Mouse (Mus musculus): ENCODE results near the gene Slc30a1. TPM values are rescaled to one million over a fixed set of nuclear protein-coding genes. Genes with fewer than 3 reads are reported as not detected.

Slc30a1 gene
- polyA plus RNA-seq, 1 experiment from 2014 or later = 5.5 TPM

DNA sequence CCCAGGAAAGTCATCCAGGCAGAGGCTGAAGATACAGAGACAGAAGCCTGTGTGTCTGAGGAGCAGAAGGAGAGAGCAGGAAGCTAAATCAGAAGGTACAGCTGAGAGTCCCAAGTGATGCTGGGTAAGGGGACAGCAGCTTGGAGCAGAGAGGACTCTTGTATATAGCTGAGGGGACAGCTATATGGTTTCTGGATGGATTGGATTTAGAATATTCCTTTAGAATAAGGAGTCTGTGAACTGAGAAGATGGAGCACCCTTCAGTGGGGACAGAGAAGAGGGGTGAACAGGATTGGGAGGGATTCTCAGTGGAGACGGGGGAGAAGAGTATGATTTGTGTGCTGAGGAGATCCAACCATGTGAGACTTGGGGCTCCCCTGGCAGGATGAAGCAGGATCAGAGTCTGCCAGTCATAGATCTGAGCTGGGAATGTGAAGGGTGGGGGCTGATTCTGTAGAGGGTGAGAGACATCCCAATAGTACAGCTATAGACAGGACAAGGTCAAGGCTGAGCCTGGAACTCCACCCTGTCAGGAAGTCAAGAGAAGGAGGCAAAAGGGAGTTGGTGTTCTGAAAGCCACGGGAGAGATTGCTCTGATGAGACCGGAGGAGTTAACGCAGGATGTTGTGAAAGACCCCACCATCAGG, 26.5 kb downstream of the Slc30a1 start:
- DNase-seq (ENCODE audit: low spot score) (no peak), ATAC-seq (ENCODE audit: low FRiP score, low TSS enrichment) (no peak)
- 57% methylated on average over 4 of the region's 4 CpGs for WGBS
- H3K9ac ChIP-seq (ENCODE audit: low read length) = no peak overlapping the region
- TF ChIP-seq CTCF (IDR thresholded peaks at IDR 0.05; ENCODE audit: low read depth) = no peak
- TF ChIP-seq EP300 (optimal IDR thresholded peaks at IDR 0.05) = no peak
- no peaks in the 10 kb centered on the region for H3K9me3 ChIP-seq (ENCODE audit: control insufficient read depth, low read length)
- no peak overlapping the region for H3K4me2 ChIP-seq (replicated peaks; ENCODE audit: low read depth)
- no peaks in the 10 kb centered on the region for H3K4me1 ChIP-seq (replicated peaks; ENCODE audit: control insufficient read depth, insufficient read depth)
- no peak overlapping the region for H3K4me3 ChIP-seq (ENCODE audit: low read depth, low read length)
- no peaks in the 10 kb centered on the region for H3K27me3 ChIP-seq (ENCODE audit: control insufficient read depth, insufficient read depth, low read length)
- no peak overlapping the region for H3K27ac ChIP-seq (replicated peaks)
- H3K36me3 ChIP-seq (ENCODE audit: control insufficient read depth, insufficient read depth, low read length) = no peaks in the 10 kb centered on the region

DNA sequence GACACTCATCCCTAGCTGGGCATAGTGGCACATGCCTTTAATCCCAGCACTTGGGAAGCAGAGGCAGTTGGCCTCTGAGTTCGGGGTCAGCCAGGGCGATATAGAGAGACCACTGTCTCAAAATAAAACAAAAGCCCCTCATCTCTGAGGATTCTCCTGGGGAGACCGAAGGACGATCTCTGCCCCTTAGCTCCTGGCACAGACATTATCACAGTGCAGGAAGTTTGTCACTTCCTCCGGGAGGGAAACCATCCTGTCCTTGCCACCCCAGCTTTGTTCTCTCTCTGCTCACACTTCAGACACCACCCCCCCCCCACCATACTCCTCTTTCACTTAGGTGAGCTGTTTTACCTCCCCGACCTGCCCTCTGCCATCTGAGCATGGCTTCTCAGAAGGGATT, 37.1 kb downstream of the Slc30a1 start:
- Histone ChIP-seq H3K27ac (replicated peaks) (no peak overlapping the region), H3K4me3 (ENCODE audit: low read depth, low read length) (no peak overlapping the region), H3K4me1 (replicated peaks; ENCODE audit: control insufficient read depth, insufficient read depth) (0 out of 2 replicates have a peak, but pooled peaks cover 2% of the 10 kb centered on the region), H3K4me2 (replicated peaks; ENCODE audit: low read depth) (no peak overlapping the region), H3K27me3 (ENCODE audit: control insufficient read depth, insufficient read depth, low read length) (no peaks in the 10 kb centered on the region), H3K36me3 (ENCODE audit: control insufficient read depth, insufficient read depth, low read length) (no peaks in the 10 kb centered on the region), H3K9ac (ENCODE audit: low read length) (no peak overlapping the region), H3K9me3 (ENCODE audit: control insufficient read depth, low read length) (no peaks in the 10 kb centered on the region)
- DNase-seq (ENCODE audit: low spot score) (no peak), ATAC-seq (ENCODE audit: low FRiP score, low TSS enrichment) (no peak)
- TF ChIP-seq EP300 (optimal IDR thresholded peaks at IDR 0.05) (no peak), CTCF (IDR thresholded peaks at IDR 0.05; ENCODE audit: low read depth) (no peak)
- 82% methylated on average over 6 of the region's 6 CpGs for WGBS

DNA sequence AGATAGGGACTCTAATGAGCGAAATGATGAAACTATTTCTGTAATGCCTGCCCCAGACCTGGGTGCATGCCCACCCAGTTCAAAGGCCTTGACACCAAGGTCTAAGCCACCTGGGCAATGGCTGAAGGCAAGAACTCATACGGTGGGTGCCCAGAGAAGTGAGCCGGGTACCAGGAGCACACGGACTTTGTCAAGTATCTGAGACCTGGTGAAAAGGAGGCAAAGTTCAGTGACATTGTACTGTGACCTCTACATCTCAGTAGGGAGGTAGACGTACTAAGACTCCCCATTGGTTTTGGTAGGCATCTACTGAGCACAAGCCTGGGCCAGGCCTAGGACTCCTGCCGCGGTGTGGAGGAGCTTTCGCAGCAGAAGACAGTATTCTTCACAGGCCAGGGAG, 38.8 kb downstream of the Slc30a1 start:
- DNase-seq (ENCODE audit: low spot score) (no peak), ATAC-seq (ENCODE audit: low FRiP score, low TSS enrichment) (no peak)
- TF ChIP-seq EP300 (optimal IDR thresholded peaks at IDR 0.05) = no peak
- no peak for TF ChIP-seq CTCF (IDR thresholded peaks at IDR 0.05; ENCODE audit: low read depth)
- Histone ChIP-seq H3K27me3 (ENCODE audit: control insufficient read depth, insufficient read depth, low read length) (no peaks in the 10 kb centered on the region), H3K27ac (replicated peaks) (no peak overlapping the region), H3K4me2 (replicated peaks; ENCODE audit: low read depth) (no peak overlapping the region), H3K9ac (ENCODE audit: low read length) (no peak overlapping the region), H3K4me3 (ENCODE audit: low read depth, low read length) (no peak overlapping the region), H3K9me3 (ENCODE audit: control insufficient read depth, low read length) (no peaks in the 10 kb centered on the region), H3K4me1 (replicated peaks; ENCODE audit: control insufficient read depth, insufficient read depth) (0 out of 2 replicates have a peak, but pooled peaks cover 2% of the 10 kb centered on the region), H3K36me3 (ENCODE audit: control insufficient read depth, insufficient read depth, low read length) (no peaks in the 10 kb centered on the region)
- 91% methylated on average over 8 of the region's 8 CpGs for WGBS

DNA sequence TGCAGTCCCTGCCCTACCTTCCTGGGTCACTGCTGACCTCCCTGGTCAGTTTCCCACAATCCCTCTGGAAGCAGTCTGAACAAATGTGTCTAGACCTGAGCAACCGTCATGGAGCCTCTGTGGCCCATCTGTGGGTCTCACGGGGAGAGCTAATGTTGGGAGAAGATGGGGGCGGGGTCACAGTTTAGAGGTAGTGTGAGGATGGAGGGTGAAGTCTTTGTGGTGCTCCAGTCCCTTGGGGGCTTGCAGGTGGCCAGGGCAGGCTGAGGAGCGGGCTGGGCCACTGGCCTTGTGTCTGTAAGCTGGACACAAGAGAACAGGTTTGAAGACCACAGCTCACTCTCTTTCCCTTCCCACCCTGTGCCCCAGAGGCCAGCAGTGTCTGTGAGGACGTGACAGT, 39.2 kb downstream of the Slc30a1 start:
- Histone ChIP-seq H3K27me3 (ENCODE audit: control insufficient read depth, insufficient read depth, low read length) (no peaks in the 10 kb centered on the region), H3K27ac (replicated peaks) (no peak overlapping the region), H3K9me3 (ENCODE audit: control insufficient read depth, low read length) (no peaks in the 10 kb centered on the region), H3K4me1 (replicated peaks; ENCODE audit: control insufficient read depth, insufficient read depth) (0 out of 2 replicates have a peak, but pooled peaks cover 2% of the 10 kb centered on the region), H3K4me2 (replicated peaks; ENCODE audit: low read depth) (no peak overlapping the region), H3K36me3 (ENCODE audit: control insufficient read depth, insufficient read depth, low read length) (no peaks in the 10 kb centered on the region), H3K4me3 (ENCODE audit: low read depth, low read length) (no peak overlapping the region), H3K9ac (ENCODE audit: low read length) (no peak overlapping the region)
- no peak for ATAC-seq (ENCODE audit: low FRiP score, low TSS enrichment)
- 79% methylated on average over 5 of the region's 5 CpGs for WGBS
- TF ChIP-seq CTCF (IDR thresholded peaks at IDR 0.05; ENCODE audit: low read depth) = no peak
- DNase-seq (ENCODE audit: low spot score) = no peak

GRCm38 (mm10) chr1:191946261-191946660, 39.7 kb downstream of the Slc30a1 start:
- no peaks in the 10 kb centered on the region for H3K36me3 ChIP-seq (ENCODE audit: control insufficient read depth, insufficient read depth, low read length)
- no peaks in the 10 kb centered on the region for H3K27me3 ChIP-seq (ENCODE audit: control insufficient read depth, insufficient read depth, low read length)
- DNase-seq (ENCODE audit: low spot score) (no peak), ATAC-seq (ENCODE audit: low FRiP score, low TSS enrichment) (peak; percentile 46; the same call in 1 of the 2 replicates)
- WGBS = 60% methylated on average over 7 of the region's 7 CpGs
- no peak for TF ChIP-seq CTCF (IDR thresholded peaks at IDR 0.05; ENCODE audit: low read depth)
- TF ChIP-seq EP300 (optimal IDR thresholded peaks at IDR 0.05) = no peak
- no peak overlapping the region for H3K27ac ChIP-seq (replicated peaks)
- H3K9ac ChIP-seq (ENCODE audit: low read length) = no peak overlapping the region
- no peaks in the 10 kb centered on the region for H3K9me3 ChIP-seq (ENCODE audit: control insufficient read depth, low read length)
- H3K4me3 ChIP-seq (ENCODE audit: low read depth, low read length) = no peak overlapping the region
- no peak overlapping the region for H3K4me2 ChIP-seq (replicated peaks; ENCODE audit: low read depth)
- 0 out of 2 replicates have a peak, but pooled peaks cover 2% of the 10 kb centered on the region for H3K4me1 ChIP-seq (replicated peaks; ENCODE audit: control insufficient read depth, insufficient read depth)

DNA sequence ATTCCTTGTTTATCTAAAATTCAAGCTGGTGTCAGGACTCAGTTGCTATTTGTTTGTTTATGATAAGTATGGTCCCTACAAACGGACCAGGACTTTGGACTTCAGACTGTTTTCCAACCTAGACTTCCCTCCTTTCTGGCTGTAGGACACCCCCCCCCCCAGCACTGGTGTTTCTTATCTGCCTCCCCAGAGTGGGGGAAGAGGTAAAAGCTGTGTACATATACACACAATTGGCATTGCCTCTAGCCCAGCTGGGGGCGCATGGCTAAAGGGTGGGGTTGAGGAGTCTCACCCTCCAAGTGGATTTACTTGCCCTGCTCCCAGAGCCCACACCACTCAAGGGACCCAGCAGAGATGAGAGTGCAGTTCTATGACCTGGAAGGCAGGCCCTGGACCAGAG, 40.3 kb downstream of the Slc30a1 start:
- 0 out of 2 replicates have a peak, but pooled peaks cover 2% of the 10 kb centered on the region for H3K4me1 ChIP-seq (replicated peaks; ENCODE audit: control insufficient read depth, insufficient read depth)
- DNase-seq (ENCODE audit: low spot score) = peak; percentile 65
- no peaks in the 10 kb centered on the region for H3K36me3 ChIP-seq (ENCODE audit: control insufficient read depth, insufficient read depth, low read length)
- no peak for TF ChIP-seq CTCF (IDR thresholded peaks at IDR 0.05; ENCODE audit: low read depth)
- TF ChIP-seq EP300 (optimal IDR thresholded peaks at IDR 0.05) = no peak
- ATAC-seq (ENCODE audit: low FRiP score, low TSS enrichment) = peak; percentile 81
- H3K9ac ChIP-seq (ENCODE audit: low read length) = no peak overlapping the region
- WGBS = 30% methylated on average over 2 of the region's 2 CpGs
- H3K4me2 ChIP-seq (replicated peaks; ENCODE audit: low read depth) = no peak overlapping the region
- H3K27ac ChIP-seq (replicated peaks) = no peak overlapping the region
- H3K9me3 ChIP-seq (ENCODE audit: control insufficient read depth, low read length) = no peaks in the 10 kb centered on the region
- no peaks in the 10 kb centered on the region for H3K27me3 ChIP-seq (ENCODE audit: control insufficient read depth, insufficient read depth, low read length)
- H3K4me3 ChIP-seq (ENCODE audit: low read depth, low read length) = no peak overlapping the region
